Mouse (Mus musculus): ENCODE measurements around the gene Tspan5. TPM values are rescaled to one million over a fixed set of nuclear protein-coding genes. Genes with fewer than 3 reads are reported as not detected.

The Tspan5 gene
- polyA plus RNA-seq, 2 experiments, result 2.0 to 2.9 TPM

GRCm38 (mm10) chr3:138837651-138838050 lies 95.7 kb downstream of the Tspan5 start:
- Histone ChIP-seq H3K4me3 (ENCODE audit: insufficient read depth in 1 of 2, low read depth in 2 of 2, low read length in 2 of 2) (no peak overlapping the region), H3K27me3 (ENCODE audit: control insufficient read depth, insufficient read depth, low read length) (no peaks in the 10 kb centered on the region), H3K9ac (replicated peaks) (no peak overlapping the region), H3K4me2 (ENCODE audit: low read depth) (no peak overlapping the region), H3K9me3 (ENCODE audit: control insufficient read depth, low read length) (no peaks in the 10 kb centered on the region), H3K27ac (no peak overlapping the region), H3K4me1 (replicated peaks; ENCODE audit: control insufficient read depth in 2 of 2, insufficient read depth in 2 of 2, low read length in 1 of 2) (no peaks in the 10 kb centered on the region), H3K36me3 (replicated peaks; ENCODE audit: control insufficient read depth, insufficient read depth, low read depth) (no peaks in the 10 kb centered on the region)
- DNase-seq (ENCODE audit: low read depth in 3 of 3, low spot score in 3 of 3) (no peak), ATAC-seq (ENCODE audit: insufficient read depth) (no peak)
- 71% methylated on average over 6 of the region's 6 CpGs for WGBS (ENCODE audit: insufficient replicate concordance)
- TF ChIP-seq EP300 (IDR thresholded peaks at IDR 0.05; ENCODE audit: low read depth), result no peak
- no peak for TF ChIP-seq CTCF (IDR thresholded peaks at IDR 0.05; ENCODE audit: low read depth)

- Histone ChIP-seq H3K4me1 (replicated peaks; ENCODE audit: control insufficient read depth in 2 of 2, insufficient read depth in 2 of 2, low read length in 1 of 2) (no peaks in the 10 kb centered on the region), H3K4me3 (ENCODE audit: insufficient read depth in 1 of 2, low read depth in 2 of 2, low read length in 2 of 2) (no peak overlapping the region), H3K27me3 (ENCODE audit: control insufficient read depth, insufficient read depth, low read length) (no peaks in the 10 kb centered on the region), H3K27ac (no peak overlapping the region), H3K36me3 (replicated peaks; ENCODE audit: control insufficient read depth, insufficient read depth, low read depth) (no peaks in the 10 kb centered on the region), H3K4me2 (ENCODE audit: low read depth) (no peak overlapping the region), H3K9ac (replicated peaks) (no peak overlapping the region), H3K9me3 (ENCODE audit: control insufficient read depth, low read length) (no peaks in the 10 kb centered on the region)
- ATAC-seq (ENCODE audit: insufficient read depth), result no peak
- no peak for DNase-seq (ENCODE audit: low read depth in 3 of 3, low spot score in 3 of 3)
- 54% methylated on average over 6 of the region's 6 CpGs for WGBS (ENCODE audit: insufficient replicate concordance)
- TF ChIP-seq CTCF (IDR thresholded peaks at IDR 0.05; ENCODE audit: low read depth) (no peak), EP300 (IDR thresholded peaks at IDR 0.05; ENCODE audit: low read depth) (no peak)
Observed at GRCm38 (mm10) chr3:138839656-138840055, 97.7 kb downstream of the Tspan5 start.

DNA sequence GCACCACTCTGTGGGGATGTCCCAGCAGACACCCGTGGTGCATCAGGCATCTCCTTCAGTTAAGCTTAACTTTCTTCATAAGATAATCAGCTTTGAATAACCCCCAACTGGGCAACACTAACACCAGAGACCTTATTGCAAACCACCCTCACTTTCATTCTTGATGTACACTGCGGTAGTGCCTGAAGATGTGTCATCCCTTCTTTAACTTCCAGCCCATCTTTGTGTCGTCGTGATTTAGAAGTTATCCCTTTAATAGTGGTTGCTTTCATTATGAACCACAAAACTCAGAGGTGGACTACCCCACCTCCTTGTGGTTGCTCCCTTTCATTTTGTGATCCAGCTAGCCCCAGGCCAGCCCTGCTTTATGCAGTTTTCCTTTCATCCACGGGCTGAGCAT lies 99.3 kb downstream of the Tspan5 start:
- Histone ChIP-seq H3K4me1 (replicated peaks; ENCODE audit: control insufficient read depth in 2 of 2, insufficient read depth in 2 of 2, low read length in 1 of 2) (no peaks in the 10 kb centered on the region), H3K27ac (no peak overlapping the region), H3K36me3 (replicated peaks; ENCODE audit: control insufficient read depth, insufficient read depth, low read depth) (no peaks in the 10 kb centered on the region), H3K4me2 (ENCODE audit: low read depth) (no peak overlapping the region), H3K9me3 (ENCODE audit: control insufficient read depth, low read length) (no peaks in the 10 kb centered on the region), H3K9ac (replicated peaks) (no peak overlapping the region), H3K4me3 (ENCODE audit: insufficient read depth in 1 of 2, low read depth in 2 of 2, low read length in 2 of 2) (no peak overlapping the region), H3K27me3 (ENCODE audit: control insufficient read depth, insufficient read depth, low read length) (no peaks in the 10 kb centered on the region)
- DNase-seq (ENCODE audit: low read depth in 3 of 3, low spot score in 3 of 3) (no peak), ATAC-seq (ENCODE audit: insufficient read depth) (no peak)
- TF ChIP-seq EP300 (IDR thresholded peaks at IDR 0.05; ENCODE audit: low read depth), result no peak
- WGBS (ENCODE audit: insufficient replicate concordance), result 68% methylated on average over 5 of the region's 5 CpGs

DNA sequence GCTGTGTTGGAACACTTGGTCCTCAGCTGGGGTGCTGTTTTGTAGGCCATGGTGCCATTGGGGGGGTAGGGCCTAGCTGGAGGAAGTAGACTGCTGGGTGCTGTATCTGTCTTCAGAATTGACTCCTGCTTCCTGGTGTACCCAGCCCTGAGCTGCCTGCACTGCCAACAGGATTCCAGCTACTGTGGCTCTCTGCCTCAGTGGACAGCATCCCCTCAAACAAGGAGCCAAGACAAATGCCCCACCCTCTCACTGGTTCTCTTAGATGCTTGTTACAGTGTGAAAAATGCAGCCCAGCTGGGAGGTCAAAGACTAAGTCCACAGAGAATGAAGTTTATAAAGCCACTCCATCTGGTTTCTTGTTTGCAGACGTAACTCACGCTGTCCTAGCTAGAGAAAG lies 101.2 kb downstream of the Tspan5 start:
- no peaks in the 10 kb centered on the region for H3K27me3 ChIP-seq (ENCODE audit: control insufficient read depth, insufficient read depth, low read length)
- H3K27ac ChIP-seq, result no peak overlapping the region
- no peaks in the 10 kb centered on the region for H3K36me3 ChIP-seq (replicated peaks; ENCODE audit: control insufficient read depth, insufficient read depth, low read depth)
- no peak overlapping the region for H3K4me2 ChIP-seq (ENCODE audit: low read depth)
- no peaks in the 10 kb centered on the region for H3K9me3 ChIP-seq (ENCODE audit: control insufficient read depth, low read length)
- no peak for TF ChIP-seq EP300 (IDR thresholded peaks at IDR 0.05; ENCODE audit: low read depth)
- TF ChIP-seq CTCF (IDR thresholded peaks at IDR 0.05; ENCODE audit: low read depth), result no peak
- no peaks in the 10 kb centered on the region for H3K4me1 ChIP-seq (replicated peaks; ENCODE audit: control insufficient read depth in 2 of 2, insufficient read depth in 2 of 2, low read length in 1 of 2)
- no peak overlapping the region for H3K4me3 ChIP-seq (ENCODE audit: insufficient read depth in 1 of 2, low read depth in 2 of 2, low read length in 2 of 2)
- DNase-seq (ENCODE audit: low read depth in 3 of 3, low spot score in 3 of 3), result no peak
- no peak for ATAC-seq (ENCODE audit: insufficient read depth)
- no peak overlapping the region for H3K9ac ChIP-seq (replicated peaks)
- 83% methylated on average over 2 of the region's 2 CpGs for WGBS (ENCODE audit: insufficient replicate concordance)

DNA sequence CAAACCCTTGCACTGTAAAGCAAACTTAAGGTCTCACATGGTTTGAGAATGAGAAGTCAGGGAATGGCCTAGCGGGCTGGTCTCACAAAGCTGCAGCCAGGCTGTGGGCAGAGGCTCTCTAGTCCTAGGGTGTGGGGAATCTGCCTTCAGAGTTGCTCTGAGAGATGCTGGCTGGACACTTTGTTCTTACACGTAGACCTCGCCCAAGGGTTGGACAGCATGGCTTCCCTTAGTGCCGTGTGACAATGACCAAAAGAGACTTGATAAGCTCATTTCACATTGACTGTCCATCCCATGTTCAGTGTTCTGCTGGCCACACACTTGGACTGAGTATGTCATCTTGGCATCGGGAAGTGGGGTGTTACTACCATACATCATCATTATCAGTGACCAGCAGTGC lies 101.6 kb downstream of the Tspan5 start:
- Histone ChIP-seq H3K9me3 (ENCODE audit: control insufficient read depth, low read length) (no peaks in the 10 kb centered on the region), H3K27ac (no peak overlapping the region), H3K4me1 (replicated peaks; ENCODE audit: control insufficient read depth in 2 of 2, insufficient read depth in 2 of 2, low read length in 1 of 2) (no peaks in the 10 kb centered on the region), H3K9ac (replicated peaks) (no peak overlapping the region), H3K4me3 (ENCODE audit: insufficient read depth in 1 of 2, low read depth in 2 of 2, low read length in 2 of 2) (no peak overlapping the region), H3K36me3 (replicated peaks; ENCODE audit: control insufficient read depth, insufficient read depth, low read depth) (no peaks in the 10 kb centered on the region), H3K27me3 (ENCODE audit: control insufficient read depth, insufficient read depth, low read length) (no peaks in the 10 kb centered on the region), H3K4me2 (ENCODE audit: low read depth) (no peak overlapping the region)
- DNase-seq (ENCODE audit: low read depth in 3 of 3, low spot score in 3 of 3) (no peak), ATAC-seq (ENCODE audit: insufficient read depth) (no peak)
- TF ChIP-seq CTCF (IDR thresholded peaks at IDR 0.05; ENCODE audit: low read depth) (no peak), EP300 (IDR thresholded peaks at IDR 0.05; ENCODE audit: low read depth) (no peak)
- 67% methylated on average over 5 of the region's 5 CpGs for WGBS (ENCODE audit: insufficient replicate concordance)

Measured in liver, embryonic 14.5 days (tissue).